Mouse (Mus musculus): ENCODE data around the gene Csf2rb. TPM values are rescaled to one million over a fixed set of nuclear protein-coding genes. Genes with fewer than 3 reads are reported as not detected.

The Csf2rb gene
- polyA plus RNA-seq, 1 experiment from 2014 or later: 1.2 TPM

GRCm38 (mm10) chr15:78351586-78352165, 26.1 kb downstream of the Csf2rb start:
- Histone ChIP-seq H3K9ac (replicated peaks; ENCODE audit: low read length) (no peak overlapping the region), H3K4me2 (ENCODE audit: low read depth, low read length) (no peak overlapping the region), H3K9me3 (replicated peaks; ENCODE audit: control insufficient read depth, low read length) (no peaks in the 10 kb centered on the region), H3K4me3 (ENCODE audit: low read depth, low read length) (no peak overlapping the region), H3K4me1 (ENCODE audit: control insufficient read depth, insufficient read depth, low read length) (no peaks in the 10 kb centered on the region), H3K27ac (replicated peaks; ENCODE audit: low read depth, low read length) (no peak overlapping the region), H3K36me3 (replicated peaks; ENCODE audit: control insufficient read depth, insufficient read depth, low read depth, low read length) (no peaks in the 10 kb centered on the region), H3K27me3 (ENCODE audit: control insufficient read depth, insufficient read depth, low read length) (no peaks in the 10 kb centered on the region)
- WGBS: 58% methylated on average over 3 of the region's 3 CpGs
- no peak for ATAC-seq (replicated peaks; ENCODE audit: insufficient number of reproducible peaks, low FRiP score, low TSS enrichment, low read depth)
- DNase-seq (ENCODE audit: low spot score): no peak

DNA sequence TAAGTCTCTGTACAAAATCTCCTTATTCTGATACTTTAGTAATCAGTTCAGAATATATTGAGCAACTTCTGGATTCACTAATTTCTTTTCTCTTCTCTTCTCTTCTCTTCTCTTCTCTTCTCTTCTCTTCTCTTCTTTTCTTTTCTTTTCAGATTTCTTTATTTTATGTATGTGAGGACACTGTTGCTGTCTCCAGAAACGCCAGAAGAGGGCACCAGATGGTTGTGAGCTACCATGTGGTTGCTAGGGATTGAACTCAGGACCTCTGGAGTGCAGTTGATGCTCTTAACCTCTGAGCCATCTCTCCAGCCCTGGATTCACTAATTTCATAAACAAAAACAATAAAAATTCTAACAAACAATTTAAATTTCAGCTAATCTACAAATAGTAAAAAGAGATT, 29.4 kb downstream of the Csf2rb start:
- no peaks in the 10 kb centered on the region for H3K4me1 ChIP-seq (ENCODE audit: control insufficient read depth, insufficient read depth, low read length)
- WGBS: 0% methylated on average over 1 of the region's 1 CpGs
- H3K4me3 ChIP-seq (ENCODE audit: low read depth, low read length): no peak overlapping the region
- no peaks in the 10 kb centered on the region for H3K9me3 ChIP-seq (replicated peaks; ENCODE audit: control insufficient read depth, low read length)
- no peak overlapping the region for H3K9ac ChIP-seq (replicated peaks; ENCODE audit: low read length)
- ATAC-seq (replicated peaks; ENCODE audit: insufficient number of reproducible peaks, low FRiP score, low TSS enrichment, low read depth) (no peak), DNase-seq (ENCODE audit: low spot score) (peak; percentile 53)
- no peak overlapping the region for H3K4me2 ChIP-seq (ENCODE audit: low read depth, low read length)
- H3K27ac ChIP-seq (replicated peaks; ENCODE audit: low read depth, low read length): no peak overlapping the region
- H3K27me3 ChIP-seq (ENCODE audit: control insufficient read depth, insufficient read depth, low read length): no peaks in the 10 kb centered on the region
- H3K36me3 ChIP-seq (replicated peaks; ENCODE audit: control insufficient read depth, insufficient read depth, low read depth, low read length): no peaks in the 10 kb centered on the region

GRCm38 (mm10) chr15:78355548-78355947, 30.0 kb downstream of the Csf2rb start:
- H3K36me3 ChIP-seq (replicated peaks; ENCODE audit: control insufficient read depth, insufficient read depth, low read depth, low read length): no peaks in the 10 kb centered on the region
- DNase-seq (ENCODE audit: low spot score): no peak
- no peak for ATAC-seq (replicated peaks; ENCODE audit: insufficient number of reproducible peaks, low FRiP score, low TSS enrichment, low read depth)
- H3K4me3 ChIP-seq (ENCODE audit: low read depth, low read length): no peak overlapping the region
- no peaks in the 10 kb centered on the region for H3K4me1 ChIP-seq (ENCODE audit: control insufficient read depth, insufficient read depth, low read length)
- H3K27me3 ChIP-seq (ENCODE audit: control insufficient read depth, insufficient read depth, low read length): no peaks in the 10 kb centered on the region
- 87% methylated on average over 5 of the region's 5 CpGs for WGBS
- no peak overlapping the region for H3K4me2 ChIP-seq (ENCODE audit: low read depth, low read length)
- H3K27ac ChIP-seq (replicated peaks; ENCODE audit: low read depth, low read length): no peak overlapping the region
- no peak overlapping the region for H3K9ac ChIP-seq (replicated peaks; ENCODE audit: low read length)
- no peaks in the 10 kb centered on the region for H3K9me3 ChIP-seq (replicated peaks; ENCODE audit: control insufficient read depth, low read length)

DNA sequence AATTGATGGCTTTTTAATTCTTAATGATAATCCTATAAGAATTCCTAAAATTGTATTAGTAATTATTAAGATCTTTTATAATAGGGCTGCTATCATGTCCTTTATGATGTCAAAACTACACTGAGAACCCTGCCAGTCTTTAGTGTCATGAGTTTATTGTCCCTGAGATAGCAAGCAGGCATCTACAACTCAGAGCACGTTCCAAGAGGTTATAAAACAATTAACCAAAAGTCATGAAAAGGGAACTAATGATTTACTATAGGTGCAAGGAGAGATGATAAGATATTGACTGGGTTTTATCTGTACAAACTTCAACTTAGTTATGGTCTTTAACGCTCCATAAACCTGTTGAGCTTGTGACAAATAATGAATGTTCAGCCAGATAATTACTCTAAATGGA, 40.4 kb downstream of the Csf2rb start:
- no peak overlapping the region for H3K4me2 ChIP-seq (ENCODE audit: low read depth, low read length)
- DNase-seq (ENCODE audit: low spot score) (no peak), ATAC-seq (replicated peaks; ENCODE audit: insufficient number of reproducible peaks, low FRiP score, low TSS enrichment, low read depth) (no peak)
- H3K9me3 ChIP-seq (replicated peaks; ENCODE audit: control insufficient read depth, low read length): no peaks in the 10 kb centered on the region
- H3K36me3 ChIP-seq (replicated peaks; ENCODE audit: control insufficient read depth, insufficient read depth, low read depth, low read length): no peaks in the 10 kb centered on the region
- H3K27me3 ChIP-seq (ENCODE audit: control insufficient read depth, insufficient read depth, low read length): no peaks in the 10 kb centered on the region; the same call in 1 of the 2 replicates
- 88% methylated on average over 2 of the region's 2 CpGs for WGBS
- H3K9ac ChIP-seq (replicated peaks; ENCODE audit: low read length): no peak overlapping the region
- H3K4me1 ChIP-seq (ENCODE audit: control insufficient read depth, insufficient read depth, low read length): no peaks in the 10 kb centered on the region
- no peak overlapping the region for H3K27ac ChIP-seq (replicated peaks; ENCODE audit: low read depth, low read length)
- no peak overlapping the region for H3K4me3 ChIP-seq (ENCODE audit: low read depth, low read length)

DNA sequence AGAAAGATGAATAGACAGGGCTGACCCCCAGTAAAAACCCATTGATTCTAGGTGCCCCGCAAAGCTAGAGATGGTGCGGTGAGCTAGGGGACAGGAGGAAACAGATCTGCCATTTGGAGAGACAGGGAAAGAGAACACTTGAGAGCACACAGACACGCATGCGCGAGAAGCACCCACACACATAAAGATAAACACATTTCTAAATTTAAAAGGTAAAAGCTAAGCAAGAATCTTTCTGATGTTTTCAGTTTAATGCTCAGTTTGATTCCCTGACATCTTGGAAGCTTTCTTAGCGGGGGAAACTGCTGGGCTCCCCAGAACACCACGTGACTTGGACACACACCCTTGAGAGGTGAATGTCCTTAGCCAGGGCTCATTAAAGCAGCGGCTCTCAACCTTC, 41.3 kb downstream of the Csf2rb start:
- Histone ChIP-seq H3K4me2 (ENCODE audit: low read depth, low read length) (no peak overlapping the region), H3K36me3 (replicated peaks; ENCODE audit: control insufficient read depth, insufficient read depth, low read depth, low read length) (no peaks in the 10 kb centered on the region), H3K27ac (replicated peaks; ENCODE audit: low read depth, low read length) (no peak overlapping the region), H3K4me3 (ENCODE audit: low read depth, low read length) (no peak overlapping the region), H3K9ac (replicated peaks; ENCODE audit: low read length) (no peak overlapping the region), H3K9me3 (replicated peaks; ENCODE audit: control insufficient read depth, low read length) (no peaks in the 10 kb centered on the region), H3K27me3 (ENCODE audit: control insufficient read depth, insufficient read depth, low read length) (no peaks in the 10 kb centered on the region; the same call in 1 of the 2 replicates), H3K4me1 (ENCODE audit: control insufficient read depth, insufficient read depth, low read length) (no peaks in the 10 kb centered on the region)
- ATAC-seq (replicated peaks; ENCODE audit: insufficient number of reproducible peaks, low FRiP score, low TSS enrichment, low read depth): no peak
- DNase-seq (ENCODE audit: low spot score): no peak
- 79% methylated on average over 8 of the region's 8 CpGs for WGBS

DNA sequence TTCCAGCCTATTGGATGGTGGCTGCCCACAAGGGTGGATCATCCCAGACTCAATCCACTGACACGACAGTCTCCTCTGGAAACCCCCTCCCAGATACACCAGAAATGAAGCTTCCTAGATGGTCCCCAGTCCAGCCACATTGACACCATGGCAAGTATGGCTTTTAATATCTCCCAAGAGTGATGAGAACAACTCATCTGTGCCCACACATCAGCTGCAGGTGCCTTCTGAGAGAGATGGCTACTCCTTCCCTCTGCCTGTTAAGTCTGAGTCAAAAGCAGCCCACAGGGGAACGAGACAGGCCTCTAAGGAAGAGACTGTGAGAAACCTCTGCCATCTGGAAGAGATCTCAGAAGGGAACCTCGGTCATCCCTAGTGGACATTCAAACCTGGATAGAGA, 42.3 kb downstream of the Csf2rb start:
- DNase-seq (ENCODE audit: low spot score) (no peak), ATAC-seq (replicated peaks; ENCODE audit: insufficient number of reproducible peaks, low FRiP score, low TSS enrichment, low read depth) (no peak)
- H3K27ac ChIP-seq (replicated peaks; ENCODE audit: low read depth, low read length): no peak overlapping the region
- no peaks in the 10 kb centered on the region for H3K9me3 ChIP-seq (replicated peaks; ENCODE audit: control insufficient read depth, low read length)
- 67% methylated on average over 3 of the region's 3 CpGs for WGBS
- no peak overlapping the region for H3K4me2 ChIP-seq (ENCODE audit: low read depth, low read length)
- H3K9ac ChIP-seq (replicated peaks; ENCODE audit: low read length): no peak overlapping the region
- H3K36me3 ChIP-seq (replicated peaks; ENCODE audit: control insufficient read depth, insufficient read depth, low read depth, low read length): no peaks in the 10 kb centered on the region
- no peak overlapping the region for H3K4me3 ChIP-seq (ENCODE audit: low read depth, low read length)
- H3K4me1 ChIP-seq (ENCODE audit: control insufficient read depth, insufficient read depth, low read length): no peaks in the 10 kb centered on the region
- no peaks in the 10 kb centered on the region; the same call in 1 of the 2 replicates for H3K27me3 ChIP-seq (ENCODE audit: control insufficient read depth, insufficient read depth, low read length)

- Histone ChIP-seq H3K36me3 (replicated peaks; ENCODE audit: control insufficient read depth, insufficient read depth, low read depth, low read length) (no peaks in the 10 kb centered on the region), H3K4me1 (ENCODE audit: control insufficient read depth, insufficient read depth, low read length) (no peaks in the 10 kb centered on the region), H3K4me2 (ENCODE audit: low read depth, low read length) (no peak overlapping the region), H3K9me3 (replicated peaks; ENCODE audit: control insufficient read depth, low read length) (no peaks in the 10 kb centered on the region), H3K9ac (replicated peaks; ENCODE audit: low read length) (no peak overlapping the region), H3K4me3 (ENCODE audit: low read depth, low read length) (no peak overlapping the region), H3K27ac (replicated peaks; ENCODE audit: low read depth, low read length) (no peak overlapping the region), H3K27me3 (ENCODE audit: control insufficient read depth, insufficient read depth, low read length) (no peaks in the 10 kb centered on the region; the same call in 1 of the 2 replicates)
- DNase-seq (ENCODE audit: low spot score): peak; percentile 63
- WGBS: 12% methylated on average over 8 of the region's 8 CpGs
- ATAC-seq (replicated peaks; ENCODE audit: insufficient number of reproducible peaks, low FRiP score, low TSS enrichment, low read depth): no peak
Measured at GRCm38 (mm10) chr15:78368926-78369346, 43.4 kb downstream of the Csf2rb start.

DNA sequence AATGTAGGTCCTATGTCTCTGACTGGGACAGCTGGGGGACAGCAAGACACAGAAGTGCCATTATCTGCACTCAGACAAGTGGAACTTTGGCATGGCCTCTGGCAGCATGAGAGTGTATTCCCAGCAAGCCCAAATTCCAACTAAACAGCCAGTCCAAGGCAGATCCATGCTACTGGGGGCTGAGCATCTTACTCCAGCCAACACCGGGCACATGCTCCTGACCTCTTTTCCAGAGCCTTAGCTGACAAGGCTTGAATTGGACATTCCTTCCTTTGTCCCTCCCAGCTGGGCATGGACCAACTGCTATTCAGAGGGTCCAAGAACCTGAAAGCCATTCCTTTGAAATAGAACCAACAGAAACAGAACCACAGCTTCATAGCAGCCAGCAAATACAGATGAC, 44.1 kb downstream of the Csf2rb start:
- Histone ChIP-seq H3K4me1 (ENCODE audit: control insufficient read depth, insufficient read depth, low read length) (no peaks in the 10 kb centered on the region), H3K27ac (replicated peaks; ENCODE audit: low read depth, low read length) (no peak overlapping the region), H3K27me3 (ENCODE audit: control insufficient read depth, insufficient read depth, low read length) (no peaks in the 10 kb centered on the region; the same call in 1 of the 2 replicates), H3K4me3 (ENCODE audit: low read depth, low read length) (no peak overlapping the region), H3K9me3 (replicated peaks; ENCODE audit: control insufficient read depth, low read length) (no peaks in the 10 kb centered on the region), H3K36me3 (replicated peaks; ENCODE audit: control insufficient read depth, insufficient read depth, low read depth, low read length) (no peaks in the 10 kb centered on the region), H3K9ac (replicated peaks; ENCODE audit: low read length) (no peak overlapping the region), H3K4me2 (ENCODE audit: low read depth, low read length) (no peak overlapping the region)
- WGBS: 67% methylated on average over 1 of the region's 1 CpGs
- ATAC-seq (replicated peaks; ENCODE audit: insufficient number of reproducible peaks, low FRiP score, low TSS enrichment, low read depth): no peak
- DNase-seq (ENCODE audit: low spot score): no peak
